Mouse (Mus musculus): ENCODE measurements around the gene Cplx1.

Gene Cplx1

DNA sequence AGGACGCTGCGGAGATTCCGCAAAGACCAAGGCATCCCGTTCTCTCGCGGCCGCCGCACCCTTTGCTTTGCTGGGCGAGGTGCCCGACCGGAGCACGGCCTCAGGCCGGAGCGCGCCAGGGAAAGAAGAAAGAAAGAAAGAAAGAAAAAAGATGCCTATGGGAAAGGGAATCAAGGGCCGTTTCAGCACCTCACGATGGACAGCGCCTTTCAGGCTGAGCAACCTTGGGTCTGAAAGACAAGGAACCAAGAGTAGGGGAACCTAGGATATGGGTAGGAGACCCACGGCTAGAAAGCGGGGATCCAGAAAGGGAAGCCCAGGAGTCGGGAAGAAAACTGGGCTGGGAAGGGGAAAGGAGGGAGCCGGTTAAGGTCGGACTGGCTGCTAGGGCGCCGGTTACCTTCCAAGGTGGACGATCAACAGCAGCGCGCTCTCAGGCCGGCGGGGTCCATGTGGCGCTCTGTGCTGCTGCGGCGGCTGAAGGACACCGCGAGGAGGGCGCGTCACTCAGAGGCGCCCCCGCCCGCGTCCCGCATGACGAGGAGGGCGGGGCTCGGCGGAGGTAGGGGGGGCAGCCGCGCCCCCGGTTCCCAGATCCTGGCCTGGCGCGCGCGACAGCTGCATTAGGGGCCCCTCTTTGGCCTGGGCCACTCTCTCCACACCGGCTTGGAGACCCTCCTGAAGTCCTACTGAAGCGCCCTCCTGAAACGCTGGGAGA lies at the start of gene Cplx1:
Gene Cplx1, minus strand, starts transcription at position 536 of the 718 bp plus-strand sequence.
- in situ Hi-C loops (cut with MseI, MboI): no loop called here

DNA sequence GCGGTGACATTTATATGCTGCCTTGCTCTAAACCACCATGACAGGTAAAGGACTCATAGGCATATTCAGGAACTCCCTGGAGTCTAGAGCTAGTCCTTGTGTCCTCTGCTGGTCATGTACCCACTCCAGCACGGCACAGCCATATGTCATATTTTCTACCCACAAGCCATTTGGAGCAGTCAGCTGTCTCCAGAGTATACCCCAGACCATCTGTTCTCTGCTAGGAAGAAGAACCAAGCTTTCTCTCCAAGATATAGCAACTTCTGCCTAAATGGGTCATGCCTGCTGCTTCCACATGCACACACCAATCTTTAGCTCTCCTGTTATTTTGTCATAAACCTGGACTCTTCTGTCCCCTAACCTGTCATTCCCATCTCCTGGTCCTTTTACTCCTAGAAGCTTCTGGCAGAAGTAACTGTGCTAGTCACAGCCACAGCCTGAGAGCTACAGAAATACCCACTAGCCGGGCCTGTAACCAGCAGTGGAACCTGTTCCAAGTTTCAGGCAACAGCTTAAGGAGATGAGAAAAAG lies 31.6 kb upstream of the Cplx1 start:
- in situ Hi-C loops (cut with MseI, MboI): no loop called here

DNA sequence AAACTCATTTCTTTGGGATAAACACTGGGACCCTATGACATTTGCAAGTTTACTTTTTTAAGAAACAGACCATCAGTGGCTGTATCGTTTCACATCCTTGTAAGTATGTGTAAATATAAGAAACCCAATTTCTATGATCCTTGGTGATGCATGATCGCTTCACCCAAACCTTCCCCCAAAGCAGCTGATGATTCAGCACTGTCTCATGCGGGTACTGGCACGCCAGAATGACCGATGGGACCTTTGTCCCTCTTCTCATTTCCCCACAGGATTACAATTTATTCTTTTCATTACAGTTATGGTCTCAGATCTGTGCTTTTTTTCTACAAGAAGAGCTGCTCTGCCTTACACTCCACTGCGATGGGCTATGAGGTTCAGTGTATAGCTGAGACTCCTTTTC lies 23.2 kb upstream of the Cplx1 start:
- in situ Hi-C loops (cut with MseI, MboI): no loop called here

DNA sequence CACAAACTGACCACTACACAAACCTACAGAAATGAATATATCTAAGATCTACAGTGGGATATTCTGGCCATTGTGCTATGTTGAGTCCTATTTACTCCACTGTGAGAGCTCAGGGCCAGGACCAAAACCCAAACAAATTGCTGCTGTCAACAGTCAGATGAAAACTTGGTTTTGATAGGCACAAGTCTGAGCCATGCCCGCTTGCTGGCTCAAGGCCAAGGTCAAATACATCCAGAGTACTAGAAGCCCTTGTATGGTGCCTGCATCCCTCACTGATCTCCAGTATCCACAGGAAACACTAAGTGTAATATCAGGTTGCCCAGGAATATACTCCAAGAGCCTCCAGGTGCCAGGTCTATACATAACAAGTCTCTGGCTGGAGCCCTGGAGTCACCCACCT lies 21.2 kb upstream of the Cplx1 start:
- in situ Hi-C loops (cut with MseI, MboI): no loop called here

DNA sequence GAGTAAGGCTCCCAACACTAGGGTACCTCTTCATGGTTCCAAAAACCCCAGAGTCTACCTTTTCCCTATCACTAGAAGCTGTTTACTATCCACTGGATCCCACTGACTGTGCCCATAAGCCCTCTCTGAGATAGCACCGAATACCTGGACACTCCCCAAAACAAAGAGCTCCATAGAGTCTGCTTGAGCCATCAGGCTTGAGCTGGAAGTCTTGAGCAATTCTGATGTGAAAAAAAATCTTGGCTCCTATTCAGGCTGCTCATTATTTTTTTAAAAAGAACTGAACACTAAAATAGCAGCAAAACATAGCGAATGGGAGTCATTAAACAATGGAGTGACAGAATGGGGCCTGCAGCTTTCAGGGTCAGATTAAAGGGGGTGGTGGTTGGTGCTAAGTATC lies 17.3 kb upstream of the Cplx1 start:
- in situ Hi-C loops (cut with MseI, MboI): no loop called here

DNA sequence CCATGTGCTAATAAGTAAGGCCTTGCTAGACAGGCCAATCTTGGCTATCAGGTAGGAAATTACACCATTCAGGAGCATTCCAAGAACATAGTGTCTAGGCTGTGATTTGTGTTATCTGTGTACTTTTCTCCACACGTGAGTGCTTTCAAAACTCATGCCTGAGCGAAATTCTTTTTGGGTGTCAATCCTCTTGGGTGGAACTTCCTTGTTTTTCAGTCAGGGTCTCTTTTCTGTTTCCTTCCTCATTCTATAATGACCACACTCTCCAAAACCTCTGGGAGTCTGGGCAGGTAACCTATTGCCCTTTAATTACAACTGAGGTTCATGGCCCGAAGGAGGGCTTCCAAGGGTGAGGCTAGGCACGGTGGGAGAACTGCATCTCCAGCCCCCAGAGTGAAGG lies 16.7 kb upstream of the Cplx1 start:
- in situ Hi-C loops (cut with MseI, MboI): no loop called here

- in situ Hi-C loops (cut with MseI, MboI): no loop called here
These were observed 15.6 kb upstream of the Cplx1 start for GRCm38 (mm10) chr5:108565381-108565780.

DNA sequence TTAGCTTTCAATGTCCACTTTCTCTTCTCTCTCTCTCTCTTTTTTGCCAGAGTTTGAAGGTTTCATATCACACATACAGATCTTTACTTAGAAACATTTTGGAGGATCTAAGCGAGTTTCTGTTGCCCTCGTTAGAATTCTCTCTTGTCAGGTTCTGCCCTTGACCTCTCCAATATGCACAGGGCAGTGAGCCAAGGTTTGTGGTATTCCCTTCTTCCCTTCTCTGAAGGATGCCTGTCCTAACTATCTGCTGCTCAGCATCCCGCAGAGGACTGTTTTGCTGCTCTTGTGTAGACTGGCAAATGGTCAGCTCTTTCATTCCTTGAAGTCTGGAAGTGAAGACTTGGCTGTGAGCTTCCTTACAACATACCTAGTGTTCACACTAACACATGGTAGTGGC lies 14.5 kb upstream of the Cplx1 start:
- in situ Hi-C loops (cut with MseI, MboI): no loop called here

DNA sequence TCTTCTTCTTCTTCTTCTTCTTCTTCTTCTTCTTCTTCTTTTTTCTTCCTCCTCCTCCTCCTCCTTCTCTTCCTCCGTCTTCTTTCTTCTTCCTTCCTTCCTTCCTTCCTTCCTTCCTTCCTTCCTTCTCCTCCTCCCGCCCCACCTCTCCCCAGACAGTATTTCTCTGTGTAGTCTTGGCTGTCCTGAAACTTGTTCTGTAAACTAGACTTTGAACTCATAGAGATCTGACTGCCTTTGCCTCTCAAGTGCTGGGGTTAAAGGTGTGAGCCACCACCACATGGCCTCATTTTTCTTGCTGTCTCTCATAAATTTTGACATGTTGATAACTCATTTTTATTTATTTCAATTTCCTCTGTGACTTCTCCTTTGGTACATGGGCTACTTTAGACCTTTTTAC lies 12.7 kb upstream of the Cplx1 start:
- in situ Hi-C loops (cut with MseI, MboI): no loop called here

DNA sequence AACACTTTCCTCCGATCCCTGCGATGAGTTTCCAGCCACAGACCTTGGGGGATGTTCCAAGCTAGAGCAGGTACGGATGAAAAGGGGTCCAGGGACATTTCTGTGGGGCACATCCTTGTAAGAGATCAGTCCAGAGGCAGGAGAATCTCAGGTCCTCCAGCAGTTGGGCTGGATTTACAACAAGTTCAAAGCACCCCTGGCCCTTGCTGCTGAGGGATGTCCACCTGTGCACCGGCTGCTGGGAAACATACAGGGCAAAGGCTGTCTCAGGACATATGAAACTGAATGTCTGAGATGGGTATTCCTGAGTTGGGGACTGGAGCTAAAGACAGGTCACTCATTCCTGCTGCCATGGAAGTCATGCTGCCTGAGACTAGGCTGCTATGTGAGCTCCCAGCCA lies 7.2 kb upstream of the Cplx1 start:
- in situ Hi-C loops (cut with MseI, MboI): no loop called here

- in situ Hi-C loops (cut with MseI, MboI): no loop called here
These were observed 4.2 kb upstream of the Cplx1 start for GRCm38 (mm10) chr5:108554041-108554440.

DNA sequence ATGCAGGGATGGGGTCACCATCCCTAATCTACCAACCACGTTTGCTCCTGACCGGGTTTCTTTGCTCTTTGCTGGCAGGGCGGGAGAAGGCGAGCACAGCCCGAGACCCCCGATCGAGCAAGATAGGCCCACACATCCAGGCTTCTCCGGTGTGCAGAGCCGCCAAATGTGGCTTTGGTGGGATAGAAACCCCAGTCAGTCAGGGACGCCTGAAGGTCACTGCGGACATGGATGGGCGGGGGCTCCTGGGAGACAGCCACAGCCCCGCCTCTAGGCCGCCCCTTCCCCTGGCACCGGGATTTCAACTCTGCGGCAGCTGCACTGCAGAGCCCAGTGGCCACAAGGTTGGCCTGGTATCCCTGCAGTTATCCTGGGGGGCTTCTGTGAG lies 377 bp upstream of the Cplx1 start:
- in situ Hi-C loops (cut with MseI, MboI): no loop called here

GRCm38 (mm10) chr5:108549137-108549488 lies 711 bp downstream of the Cplx1 start:
- in situ Hi-C loops (cut with MseI, MboI): no loop called here

DNA sequence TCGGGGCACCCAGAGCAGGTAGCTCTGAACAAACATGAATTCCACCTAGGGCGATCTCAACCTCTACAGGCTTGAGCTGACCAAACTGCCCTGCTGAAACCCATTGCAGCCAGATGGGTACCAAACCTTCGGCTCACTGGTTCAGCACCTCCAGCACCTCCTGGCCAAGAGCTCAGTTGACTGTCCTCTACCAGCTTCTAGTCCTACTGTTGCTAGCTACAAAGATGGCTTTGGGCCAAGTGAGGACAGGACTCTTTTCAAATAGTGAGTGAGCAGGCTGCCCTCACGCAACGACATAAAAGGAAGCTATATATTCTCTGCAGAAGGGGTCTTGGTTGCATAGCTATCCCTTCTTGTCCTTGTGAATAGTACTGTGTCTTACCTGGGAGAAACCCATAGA lies 2.2 kb downstream of the Cplx1 start:
- in situ Hi-C loops (cut with MseI, MboI): no loop called here

DNA sequence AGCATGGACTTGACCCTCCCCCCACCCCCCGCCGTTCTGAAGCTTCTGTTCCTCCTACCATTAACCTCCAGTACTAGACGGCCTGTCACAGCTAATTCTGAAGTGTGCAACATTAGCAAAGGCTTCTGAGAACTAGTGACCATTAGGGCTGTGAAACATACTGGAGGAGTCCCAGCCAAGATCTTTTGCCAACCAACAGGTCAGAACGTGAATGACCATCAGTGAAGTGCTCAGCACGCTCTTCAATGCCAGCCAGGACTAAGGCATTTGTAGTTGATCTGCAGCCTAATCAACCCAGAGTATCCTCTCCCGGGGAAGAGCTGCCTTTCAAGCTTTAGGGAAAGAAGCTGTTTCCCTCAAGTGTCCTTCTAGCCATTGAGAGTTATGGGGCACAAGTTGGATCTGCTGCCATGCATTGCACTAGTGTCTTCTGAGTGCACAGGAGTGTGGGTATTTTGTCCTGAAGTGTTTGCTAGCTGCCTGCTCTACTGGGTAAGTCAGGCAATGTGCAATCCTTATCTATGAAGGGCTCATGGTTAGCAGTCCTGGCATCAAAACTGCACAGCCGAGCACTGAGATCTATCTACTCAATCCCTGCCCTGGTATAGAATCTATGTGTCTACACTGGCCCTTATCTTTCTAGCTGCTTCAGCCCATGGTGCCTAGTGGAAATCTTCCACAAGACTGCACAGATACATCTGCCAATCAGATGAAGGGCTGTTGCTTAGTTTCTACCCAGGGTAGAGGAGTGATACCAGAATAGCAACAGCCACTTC lies 6.1 kb downstream of the Cplx1 start:
- in situ Hi-C loops (cut with MseI, MboI): no loop called here

GRCm38 (mm10) chr5:108534188-108534587 lies 15.6 kb downstream of the Cplx1 start:
- in situ Hi-C loops (cut with MseI, MboI): no loop called here

DNA sequence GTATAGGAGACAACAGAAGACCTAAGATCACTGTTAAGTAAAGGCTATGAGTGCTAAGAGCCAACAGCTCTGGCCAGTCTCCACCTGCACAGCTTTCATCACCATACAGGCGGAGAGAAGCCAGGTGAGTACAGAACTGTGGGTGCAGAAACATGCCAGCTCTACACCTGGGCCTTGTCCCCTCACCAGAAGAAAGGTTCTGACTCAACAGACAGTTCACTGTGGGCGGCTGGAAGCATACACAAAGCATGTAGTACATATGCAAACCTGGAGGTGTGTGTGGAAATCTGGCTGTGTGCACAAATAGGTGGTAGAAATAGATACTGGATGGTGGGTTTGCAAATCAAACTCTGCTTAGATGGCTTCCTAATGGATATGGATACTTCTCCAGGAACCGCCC lies 27.2 kb downstream of the Cplx1 start:
- in situ Hi-C loops (cut with MseI, MboI): no loop called here

DNA sequence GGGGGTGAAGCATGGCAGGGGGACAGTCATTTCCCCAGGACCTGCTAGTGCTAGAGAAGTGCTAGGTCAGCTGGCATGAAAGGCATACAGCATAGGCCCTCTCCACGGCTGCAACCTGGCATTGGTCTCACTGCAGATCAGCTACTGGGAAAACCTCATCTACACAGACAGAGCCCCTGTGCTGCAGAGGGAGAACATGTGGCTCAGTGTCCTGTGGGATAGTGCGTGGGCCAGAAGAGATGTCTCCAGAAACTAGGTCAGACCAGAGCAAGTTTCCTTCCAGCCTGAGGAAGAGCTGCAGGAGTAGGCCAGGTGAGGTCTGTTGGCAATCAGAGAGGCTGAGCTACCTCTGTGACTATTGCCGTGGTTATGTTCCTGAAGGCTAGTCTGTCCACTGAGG lies 27.9 kb downstream of the Cplx1 start:
- in situ Hi-C loops (cut with MseI, MboI): no loop called here

- in situ Hi-C loops (cut with MseI, MboI): no loop called here
These were observed 28.8 kb downstream of the Cplx1 start for GRCm38 (mm10) chr5:108521016-108521415.

DNA sequence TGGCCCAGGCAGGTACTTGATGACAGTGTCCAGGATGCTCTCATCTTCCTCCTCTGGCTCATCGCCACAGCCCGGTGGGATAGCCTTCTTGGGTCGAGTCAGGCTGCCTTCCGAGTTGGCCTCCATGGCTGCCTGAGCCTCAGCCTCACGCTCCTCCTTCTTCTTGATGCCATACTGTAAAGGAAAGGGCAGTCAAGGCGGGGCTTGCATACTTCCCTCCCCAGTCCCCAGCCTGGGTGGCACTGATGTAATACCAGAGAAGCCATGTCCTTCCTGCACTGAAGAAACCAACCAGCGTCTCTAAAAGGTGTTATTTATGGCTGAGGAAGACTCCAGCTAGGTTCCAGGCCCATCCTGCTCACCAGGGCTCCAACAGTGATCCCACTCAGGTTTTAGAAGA lies 29.7 kb downstream of the Cplx1 start:
- in situ Hi-C loops (cut with MseI, MboI): no loop called here

DNA sequence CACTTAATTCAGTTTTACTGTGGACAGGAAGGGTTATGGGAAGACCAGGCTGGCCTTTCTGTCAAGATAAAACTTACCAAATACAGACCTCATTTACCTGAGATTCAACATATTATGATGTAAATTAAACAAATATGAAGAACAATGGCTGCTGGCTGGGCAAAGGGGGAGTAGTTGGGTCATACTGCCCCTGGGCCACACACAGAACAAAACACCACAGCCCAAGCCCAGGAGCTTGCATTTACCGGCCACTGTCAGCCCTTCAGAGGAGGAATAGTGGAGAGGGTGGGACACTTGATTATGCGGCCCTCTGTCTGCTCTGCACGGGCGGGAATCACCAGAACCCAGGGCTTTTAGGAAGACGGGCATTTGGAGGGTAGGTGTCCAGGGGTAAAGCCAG lies 30.9 kb downstream of the Cplx1 start:
- in situ Hi-C loops (cut with MseI, MboI): no loop called here

GRCm38 (mm10) chr5:108518106-108518885 lies 31.5 kb downstream of the Cplx1 start:
- in situ Hi-C loops (cut with MseI, MboI): no loop called here

Data from mouse trophoblast stem cell (cell line).